Mouse (Mus musculus): ENCODE results near the gene Sgpp1.

GRCm38 (mm10) chr12:75698692-75699091, 36.8 kb downstream of the Sgpp1 start:
- TF ChIP-seq CTCF (IDR thresholded peaks at IDR 0.05; ENCODE audit: borderline replicate concordance, control insufficient read depth, extremely low read depth, insufficient read depth, low read length, poor library complexity) = no peak
- no peak for TF ChIP-seq POLR2A (IDR thresholded peaks at IDR 0.05; ENCODE audit: control insufficient read depth, extremely low read depth, insufficient read depth, low read length, poor library complexity)
